Mouse (Mus musculus): ENCODE data around the gene Itih3.

Itih3 gene

DNA sequence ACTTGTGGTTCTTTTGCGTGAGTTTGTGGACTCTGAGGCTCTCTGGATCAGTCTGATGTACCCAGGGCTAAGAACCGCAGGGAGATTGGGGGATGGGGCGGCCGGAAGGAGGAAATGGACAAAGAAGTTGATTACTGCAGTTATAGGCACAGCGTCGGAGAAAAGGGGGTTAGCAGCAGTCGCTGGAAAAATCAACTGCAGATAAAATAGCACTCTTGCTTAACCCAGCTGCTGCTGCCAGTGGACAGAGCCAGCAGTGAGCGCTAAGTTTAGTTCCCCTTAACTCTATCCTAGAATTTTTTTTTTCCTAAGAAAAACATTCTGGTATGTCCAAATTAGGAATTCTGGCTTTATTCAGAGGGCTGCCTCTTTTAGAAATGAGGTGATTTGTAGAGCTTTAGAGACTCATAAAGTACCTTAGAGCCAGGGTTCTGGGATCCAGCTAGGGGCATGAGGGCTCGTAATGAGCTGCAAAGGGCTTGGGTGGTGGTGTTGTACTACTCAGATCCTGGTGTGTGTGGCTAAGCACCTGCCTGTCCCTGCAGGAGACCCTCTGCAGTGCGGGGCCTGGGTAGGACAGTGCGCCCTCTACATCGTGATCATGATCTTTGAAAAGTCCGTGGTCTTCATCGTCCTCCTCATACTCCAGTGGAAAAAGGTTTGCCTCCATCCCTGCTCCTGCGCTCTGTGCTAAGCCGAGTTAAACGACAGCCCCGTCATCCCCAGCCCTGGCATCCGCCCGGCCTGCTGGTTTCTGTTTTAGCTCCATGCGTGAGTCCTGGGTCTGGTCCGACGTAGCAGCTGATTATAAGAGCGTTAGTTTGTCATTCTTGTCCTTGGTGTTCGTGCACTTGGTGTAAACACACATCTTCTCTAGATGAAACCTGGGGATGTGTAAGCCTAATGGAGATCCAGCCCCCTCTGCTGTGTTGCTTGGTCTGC lies 53.1 kb downstream of the Itih3 start:
- in situ Hi-C loops (cut with MboI; ENCODE audit: low pct_unique_long_range_greater_than_20kb in 1 of 2, low sequenced_read_pairs in 2 of 2, unreplicated experiment in 1 of 2) = no loop called here

GRCm38 (mm10) chr14:30869391-30869801 lies 54.2 kb downstream of the Itih3 start:
- in situ Hi-C loops (cut with MboI; ENCODE audit: low pct_unique_long_range_greater_than_20kb in 1 of 2, low sequenced_read_pairs in 2 of 2, unreplicated experiment in 1 of 2) = no loop called here

GRCm38 (mm10) chr14:30868826-30869225 lies 54.7 kb downstream of the Itih3 start:
- in situ Hi-C loops (cut with MboI; ENCODE audit: low pct_unique_long_range_greater_than_20kb in 1 of 2, low sequenced_read_pairs in 2 of 2, unreplicated experiment in 1 of 2) = no loop called here

DNA sequence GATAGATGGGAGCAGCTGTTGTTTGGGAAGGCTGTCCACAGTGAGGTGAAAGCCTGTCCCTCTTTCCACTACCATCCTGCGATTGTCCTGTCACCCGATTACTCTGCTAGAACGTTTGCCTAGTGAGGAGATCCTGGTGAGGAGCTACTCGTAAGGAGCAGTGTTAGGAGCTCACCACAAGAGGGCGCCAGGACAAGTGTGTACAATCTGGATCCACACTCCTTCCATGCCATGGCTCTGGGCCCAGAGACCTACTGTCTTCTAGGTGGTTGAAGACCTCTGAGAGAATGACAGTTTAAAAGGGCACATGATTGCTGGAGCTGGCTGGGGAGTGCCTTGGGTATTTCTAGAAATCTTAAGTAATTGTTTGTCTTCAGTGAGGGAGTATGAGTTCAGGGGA lies 56.5 kb downstream of the Itih3 start:
- in situ Hi-C loops (cut with MboI; ENCODE audit: low pct_unique_long_range_greater_than_20kb in 1 of 2, low sequenced_read_pairs in 2 of 2, unreplicated experiment in 1 of 2) = no loop called here

- in situ Hi-C loops (cut with MboI; ENCODE audit: low pct_unique_long_range_greater_than_20kb in 1 of 2, low sequenced_read_pairs in 2 of 2, unreplicated experiment in 1 of 2) = no loop called here
Measured at GRCm38 (mm10) chr14:30865311-30865710, 58.2 kb downstream of the Itih3 start.

DNA sequence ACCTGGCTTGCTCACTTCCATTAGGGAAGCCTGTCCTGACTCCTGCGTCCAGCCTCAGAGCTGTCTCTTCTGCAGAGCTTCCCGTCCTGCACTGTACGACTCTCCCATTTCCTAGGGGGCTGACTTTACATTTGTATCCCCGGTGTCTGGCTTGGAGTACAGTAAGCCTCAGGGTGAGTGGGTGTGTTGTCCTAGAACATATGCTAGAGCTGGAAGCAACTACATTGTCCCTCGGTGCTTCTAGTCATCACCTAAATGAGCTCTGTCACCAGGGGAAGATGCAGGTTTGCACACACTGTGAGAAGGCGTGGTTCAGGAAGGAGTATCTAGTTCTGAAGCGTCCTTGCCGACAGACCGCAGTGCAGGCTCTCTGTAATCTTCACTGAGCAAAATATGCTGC lies 61.2 kb downstream of the Itih3 start:
- in situ Hi-C loops (cut with MboI; ENCODE audit: low pct_unique_long_range_greater_than_20kb in 1 of 2, low sequenced_read_pairs in 2 of 2, unreplicated experiment in 1 of 2) = no loop called here

GRCm38 (mm10) chr14:30861421-30862125 lies 62.0 kb downstream of the Itih3 start:
- in situ Hi-C loops (cut with MboI; ENCODE audit: low pct_unique_long_range_greater_than_20kb in 1 of 2, low sequenced_read_pairs in 2 of 2, unreplicated experiment in 1 of 2) = no loop called here

All from mouse embryonic stem cell (cell line).